Mouse (Mus musculus): ENCODE data around the gene Nos2. TPM values are rescaled to one million over a fixed set of nuclear protein-coding genes. Genes with fewer than 3 reads are reported as not detected.

The Nos2 gene
- 0.89 and 0.93 TPM in 2 replicates for polyA plus RNA-seq (2016; fragmentation: Nextera tagmentation; extraction: Ambion mirVana)

- H3K9me3 ChIP-seq = no peaks in the 10 kb centered on the region
- peaks cover 23% of the 10 kb centered on the region for H3K4me1 ChIP-seq
- no peak within 1 kb of the TSS for H3K4me3 ChIP-seq
- peaks cover 38% of the 10 kb centered on the region for H3K27me3 ChIP-seq (ENCODE audit: poor library complexity, severe bottlenecking)
- DNase-seq (ENCODE audit: extremely low spot score, low spot score) = no peak
- no peaks in the 10 kb centered on the region for H3K36me3 ChIP-seq (replicated peaks)
- WGBS = 59% methylated on average over 6 of the region's 6 CpGs
- H3K27ac ChIP-seq = no peak within 1 kb of the TSS
These were observed at the start of gene Nos2 for GRCm38 (mm10) chr11:78920411-78920939. TSS of gene Nos2 (plus strand) at chr11:78920787.

DNA sequence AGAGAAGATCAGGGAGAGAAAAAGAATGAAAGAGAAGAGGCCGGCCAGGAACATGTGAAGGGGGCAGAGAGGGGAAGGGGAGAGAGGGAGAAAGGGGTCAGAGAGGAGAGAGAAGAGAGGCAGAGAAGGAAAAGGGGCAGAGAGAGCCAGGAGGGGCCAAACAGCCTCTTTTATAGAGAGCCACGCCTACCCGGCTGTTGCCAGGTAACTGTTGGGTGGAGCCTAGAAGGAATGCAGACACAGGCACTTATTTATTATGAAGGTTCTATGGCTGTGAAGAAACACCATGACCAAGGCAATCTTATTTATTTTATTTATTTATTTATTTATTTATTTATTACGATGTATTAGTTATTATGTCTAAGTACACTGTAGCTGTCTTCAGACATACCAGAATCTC is 49.7 kb upstream of the Nos2 start:
- 86% methylated on average over 4 of the region's 4 CpGs for WGBS
- Histone ChIP-seq H3K9me3 (no peaks in the 10 kb centered on the region), H3K36me3 (replicated peaks) (no peaks in the 10 kb centered on the region), H3K4me3 (no peak overlapping the region), H3K4me1 (peaks cover 15% of the 10 kb centered on the region), H3K27ac (no peak overlapping the region), H3K27me3 (ENCODE audit: poor library complexity, severe bottlenecking) (no peaks in the 10 kb centered on the region)
- no peak for DNase-seq (ENCODE audit: extremely low spot score, low spot score)

GRCm38 (mm10) chr11:78872782-78873181 is 47.8 kb upstream of the Nos2 start:
- no peaks in the 10 kb centered on the region for H3K27me3 ChIP-seq (ENCODE audit: poor library complexity, severe bottlenecking)
- H3K4me3 ChIP-seq = no peak overlapping the region
- no peaks in the 10 kb centered on the region for H3K36me3 ChIP-seq (replicated peaks)
- H3K4me1 ChIP-seq = peaks cover 15% of the 10 kb centered on the region
- 59% methylated on average over 2 of the region's 2 CpGs for WGBS
- H3K27ac ChIP-seq = 0 out of 2 replicates have a peak overlapping the region, but pooled peaks have one; percentile 5
- no peak for DNase-seq (ENCODE audit: extremely low spot score, low spot score)
- H3K9me3 ChIP-seq = no peaks in the 10 kb centered on the region

- no peaks in the 10 kb centered on the region for H3K27me3 ChIP-seq (ENCODE audit: poor library complexity, severe bottlenecking)
- no peak overlapping the region for H3K27ac ChIP-seq
- no peaks in the 10 kb centered on the region for H3K36me3 ChIP-seq (replicated peaks)
- no peak for DNase-seq (ENCODE audit: extremely low spot score, low spot score)
- H3K4me3 ChIP-seq = no peak overlapping the region
- H3K9me3 ChIP-seq = no peaks in the 10 kb centered on the region
- WGBS = 94% methylated on average over 3 of the region's 3 CpGs
- H3K4me1 ChIP-seq = peaks cover 8% of the 10 kb centered on the region; the same call in 1 of the 2 replicates
These were observed 40.9 kb upstream of the Nos2 start for GRCm38 (mm10) chr11:78879727-78880126.

GRCm38 (mm10) chr11:78886693-78887092 is 33.9 kb upstream of the Nos2 start:
- DNase-seq (ENCODE audit: extremely low spot score, low spot score) = peak; percentile 46
- 0 out of 2 replicates have a peak overlapping the region, but pooled peaks have one; percentile 1 for H3K4me3 ChIP-seq
- peak overlapping the region; percentile 84 for H3K27ac ChIP-seq
- H3K27me3 ChIP-seq (ENCODE audit: poor library complexity, severe bottlenecking) = no peaks in the 10 kb centered on the region
- no peaks in the 10 kb centered on the region for H3K36me3 ChIP-seq (replicated peaks)
- no peaks in the 10 kb centered on the region for H3K9me3 ChIP-seq
- peaks cover 43% of the 10 kb centered on the region for H3K4me1 ChIP-seq
- WGBS = 27% methylated on average over 1 of the region's 1 CpGs

GRCm38 (mm10) chr11:78887102-78887971 is 33.2 kb upstream of the Nos2 start:
- H3K4me3 ChIP-seq = peak overlapping the region; percentile 1; the same call in 1 of the 2 replicates
- H3K27ac ChIP-seq = peak overlapping the region; percentile 84
- peaks cover 37% of the 10 kb centered on the region for H3K4me1 ChIP-seq
- DNase-seq (ENCODE audit: extremely low spot score, low spot score) = peak; percentile 65
- H3K36me3 ChIP-seq (replicated peaks) = no peaks in the 10 kb centered on the region
- no peaks in the 10 kb centered on the region for H3K27me3 ChIP-seq (ENCODE audit: poor library complexity, severe bottlenecking)
- WGBS = 22% methylated on average over 9 of the region's 9 CpGs
- no peaks in the 10 kb centered on the region for H3K9me3 ChIP-seq

- Histone ChIP-seq H3K4me3 (no peak overlapping the region), H3K36me3 (replicated peaks) (no peaks in the 10 kb centered on the region), H3K27ac (no peak overlapping the region), H3K9me3 (no peaks in the 10 kb centered on the region), H3K27me3 (ENCODE audit: poor library complexity, severe bottlenecking) (no peaks in the 10 kb centered on the region), H3K4me1 (peaks cover 37% of the 10 kb centered on the region)
- DNase-seq (ENCODE audit: extremely low spot score, low spot score) = no peak
- WGBS = 87% methylated on average over 4 of the region's 4 CpGs
These were observed 31.4 kb upstream of the Nos2 start for GRCm38 (mm10) chr11:78889156-78889555.

GRCm38 (mm10) chr11:78896357-78897123 is 24.0 kb upstream of the Nos2 start:
- DNase-seq (ENCODE audit: extremely low spot score, low spot score) = peak; percentile 55
- Histone ChIP-seq H3K4me3 (no peak overlapping the region), H3K27me3 (ENCODE audit: poor library complexity, severe bottlenecking) (no peaks in the 10 kb centered on the region), H3K27ac (0 out of 2 replicates have a peak overlapping the region, but pooled peaks have one; percentile 3), H3K36me3 (replicated peaks) (no peaks in the 10 kb centered on the region), H3K9me3 (peaks cover under 1% of the 10 kb centered on the region; the same call in 1 of the 2 replicates), H3K4me1 (peaks cover 7% of the 10 kb centered on the region)
- WGBS = 68% methylated on average over 7 of the region's 7 CpGs

DNA sequence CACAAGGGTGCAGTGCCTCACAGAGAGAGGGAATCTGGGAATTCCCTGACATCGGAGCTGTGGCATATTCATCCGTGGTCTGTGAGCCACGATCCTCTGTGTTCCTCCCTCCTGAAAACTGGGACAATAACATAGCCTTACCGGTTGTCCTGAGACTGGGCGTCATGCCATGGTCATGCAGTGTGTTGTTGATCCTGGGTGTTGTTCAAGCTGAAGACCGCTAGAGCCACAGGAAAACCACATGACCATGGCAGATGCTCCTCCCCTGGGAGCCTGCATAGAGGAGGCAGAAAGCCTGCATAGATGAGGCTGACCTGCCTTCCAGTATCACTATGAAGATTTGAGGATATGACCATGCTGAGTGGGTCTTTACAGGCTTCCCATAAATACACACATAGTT is 5.1 kb upstream of the Nos2 start:
- DNase-seq (ENCODE audit: extremely low spot score, low spot score) = no peak
- Histone ChIP-seq H3K4me3 (no peak overlapping the region), H3K4me1 (no peaks in the 10 kb centered on the region), H3K9me3 (no peaks in the 10 kb centered on the region), H3K36me3 (replicated peaks) (no peaks in the 10 kb centered on the region), H3K27me3 (ENCODE audit: poor library complexity, severe bottlenecking) (no peaks in the 10 kb centered on the region), H3K27ac (no peak overlapping the region)
- WGBS = 90% methylated on average over 6 of the region's 6 CpGs

- Histone ChIP-seq H3K4me3 (no peak overlapping the region), H3K9me3 (no peaks in the 10 kb centered on the region), H3K27me3 (ENCODE audit: poor library complexity, severe bottlenecking) (peaks cover 4% of the 10 kb centered on the region; the same call in 1 of the 2 replicates), H3K36me3 (replicated peaks) (no peaks in the 10 kb centered on the region), H3K4me1 (no peaks in the 10 kb centered on the region), H3K27ac (no peak overlapping the region)
- DNase-seq (ENCODE audit: extremely low spot score, low spot score) = no peak
- 81% methylated on average over 1 of the region's 1 CpGs for WGBS
These were observed 4.2 kb upstream of the Nos2 start for GRCm38 (mm10) chr11:78916410-78916809.

GRCm38 (mm10) chr11:78919745-78920144 is 842 bp upstream of the Nos2 start:
- Histone ChIP-seq H3K27me3 (ENCODE audit: poor library complexity, severe bottlenecking) (peaks cover 31% of the 10 kb centered on the region), H3K27ac (no peak overlapping the region), H3K9me3 (no peaks in the 10 kb centered on the region), H3K4me3 (no peak overlapping the region), H3K4me1 (peaks cover 16% of the 10 kb centered on the region), H3K36me3 (replicated peaks) (no peaks in the 10 kb centered on the region)
- 80% methylated on average over 4 of the region's 4 CpGs for WGBS
- no peak for DNase-seq (ENCODE audit: extremely low spot score, low spot score)

GRCm38 (mm10) chr11:78922678-78923407 is 2.3 kb downstream of the Nos2 start:
- peak; percentile 65 for DNase-seq (ENCODE audit: extremely low spot score, low spot score)
- no peak overlapping the region for H3K27ac ChIP-seq
- 43% methylated on average over 8 of the region's 8 CpGs for WGBS
- H3K9me3 ChIP-seq = no peaks in the 10 kb centered on the region
- peaks cover 56% of the 10 kb centered on the region for H3K27me3 ChIP-seq (ENCODE audit: poor library complexity, severe bottlenecking)
- no peaks in the 10 kb centered on the region for H3K36me3 ChIP-seq (replicated peaks)
- peaks cover 25% of the 10 kb centered on the region for H3K4me1 ChIP-seq
- H3K4me3 ChIP-seq = no peak overlapping the region

Data from forebrain, embryonic 10.5 days (tissue).